Mouse (Mus musculus): ENCODE data around the gene Gm9803. TPM values are rescaled to one million over a fixed set of nuclear protein-coding genes. Genes with fewer than 3 reads are reported as not detected.

Gene Gm9803
- total RNA-seq, 2 experiments from 2014 or later = 6.8 to 8.8 TPM

DNA sequence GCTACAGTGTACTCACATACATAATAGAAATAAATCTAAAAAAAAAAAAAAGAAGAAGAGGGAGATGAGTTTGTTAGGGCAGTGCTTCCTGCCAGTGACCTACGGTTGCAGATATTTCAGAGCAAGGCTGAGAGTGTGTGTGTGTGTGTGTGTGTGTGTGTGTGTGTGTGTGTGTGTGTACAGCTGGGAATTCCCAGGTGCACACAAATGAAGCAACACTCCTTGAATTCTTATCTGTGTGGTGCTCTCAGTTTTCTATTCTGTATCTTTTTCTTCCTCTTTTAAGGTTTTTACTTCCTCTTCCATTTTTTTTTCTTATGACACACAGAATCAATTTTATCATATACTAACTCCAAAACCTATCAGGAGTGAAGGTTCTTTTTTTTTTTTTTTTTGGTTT lies 19.6 kb upstream of the Gm9803 start:
- intact Hi-C loops (cut with DNase I; ENCODE audit: low total_unique reads) = no loop called here
- DNase-seq = no peak

DNA sequence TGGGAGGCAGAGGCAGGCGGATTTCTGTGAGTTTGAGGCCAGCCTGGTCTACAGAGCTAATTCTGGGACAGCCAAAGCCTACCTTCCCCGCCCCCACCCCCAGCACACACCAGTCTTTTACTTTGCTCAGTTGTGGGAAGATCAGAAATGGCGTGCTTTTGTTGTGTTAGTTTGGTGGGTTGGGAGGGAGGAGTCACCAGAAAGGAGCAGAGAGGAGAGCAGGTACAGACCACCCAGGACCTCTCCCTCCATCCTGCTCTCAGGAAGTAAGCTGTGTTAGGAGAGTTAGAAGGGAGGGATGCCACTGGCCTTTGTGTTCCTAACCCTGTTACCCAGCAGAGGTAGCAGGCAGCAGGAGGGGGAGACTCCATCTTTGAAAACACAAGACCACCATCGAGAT lies 16.8 kb upstream of the Gm9803 start:
- intact Hi-C loops (cut with DNase I; ENCODE audit: low total_unique reads) = no loop called here
- no peak for DNase-seq

DNA sequence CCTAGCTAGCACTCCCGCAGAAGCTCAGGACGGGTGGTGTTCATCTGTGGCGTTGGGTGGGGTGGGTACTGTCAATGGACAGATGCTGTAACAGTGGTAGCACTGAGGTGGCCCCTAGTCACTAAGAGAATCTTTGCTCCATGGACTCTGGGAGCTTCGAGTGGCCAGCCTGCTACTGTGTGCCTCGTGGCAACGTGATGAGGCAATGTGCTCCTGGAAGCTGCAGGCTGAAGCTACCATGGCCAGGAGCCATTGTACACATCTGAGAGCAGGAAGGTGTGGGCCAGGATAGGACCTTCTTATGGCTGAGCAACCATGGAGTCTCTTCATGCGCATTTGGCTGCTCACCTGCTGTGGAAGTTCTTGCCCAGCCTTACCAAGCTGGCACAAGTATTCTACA lies 14.7 kb upstream of the Gm9803 start:
- intact Hi-C loops (cut with DNase I; ENCODE audit: low total_unique reads) = no loop called here
- DNase-seq = no peak

DNA sequence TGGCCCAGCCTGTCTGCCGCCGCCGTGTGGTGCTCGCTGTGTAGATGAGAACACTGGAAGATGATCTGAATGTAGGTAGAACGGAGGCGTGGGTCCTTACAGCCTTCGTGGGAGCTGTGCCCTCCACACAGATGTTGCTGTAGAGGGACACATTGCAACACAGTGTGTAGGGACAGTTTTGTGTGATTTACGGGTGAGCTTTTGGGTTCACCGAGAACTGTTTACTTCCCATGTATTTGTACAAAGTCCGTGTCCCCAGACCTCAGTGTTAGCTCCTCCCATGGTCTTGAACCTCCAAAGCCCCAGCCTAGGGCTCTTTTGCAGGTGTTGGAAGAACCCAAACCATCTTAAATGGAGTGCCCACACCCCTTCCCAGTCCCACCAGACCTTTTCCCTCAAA lies 10.9 kb upstream of the Gm9803 start:
- intact Hi-C loops (cut with DNase I; ENCODE audit: low total_unique reads) = no loop called here
- DNase-seq = no peak

DNA sequence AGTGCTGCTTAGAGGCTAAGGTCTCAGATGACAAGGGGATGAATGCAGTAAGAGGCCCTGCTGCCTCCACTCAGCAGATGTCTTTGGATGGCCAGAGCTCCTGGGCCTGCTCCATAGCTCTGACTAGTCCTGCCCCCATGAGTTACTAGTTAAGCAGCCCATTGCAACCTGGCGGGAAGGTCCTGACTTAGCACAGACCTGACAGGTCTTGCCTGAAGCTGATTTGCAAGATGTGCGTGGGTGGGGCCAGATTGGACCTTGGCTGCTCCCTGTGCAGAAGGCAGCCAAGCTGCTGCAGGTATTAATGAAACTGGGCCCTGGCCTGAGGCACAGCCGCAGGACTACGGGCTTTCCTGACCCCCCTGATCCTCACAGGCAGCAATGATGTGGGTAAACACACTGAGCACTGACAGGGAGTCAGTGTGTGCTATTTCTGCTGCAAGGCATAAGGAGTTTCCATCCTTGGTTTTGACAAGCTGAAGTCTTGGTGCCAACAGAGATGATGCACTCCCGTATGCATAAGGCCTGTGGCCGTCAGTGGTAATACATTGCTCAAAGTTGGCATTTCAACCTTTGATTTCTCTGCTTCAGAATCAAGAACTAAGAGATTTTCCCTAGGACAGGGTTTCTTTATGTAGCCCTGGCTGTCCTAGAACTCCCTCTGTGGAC lies 6.8 kb upstream of the Gm9803 start:
- no peak for DNase-seq
- intact Hi-C loops (cut with DNase I; ENCODE audit: low total_unique reads) = no loop called here

DNA sequence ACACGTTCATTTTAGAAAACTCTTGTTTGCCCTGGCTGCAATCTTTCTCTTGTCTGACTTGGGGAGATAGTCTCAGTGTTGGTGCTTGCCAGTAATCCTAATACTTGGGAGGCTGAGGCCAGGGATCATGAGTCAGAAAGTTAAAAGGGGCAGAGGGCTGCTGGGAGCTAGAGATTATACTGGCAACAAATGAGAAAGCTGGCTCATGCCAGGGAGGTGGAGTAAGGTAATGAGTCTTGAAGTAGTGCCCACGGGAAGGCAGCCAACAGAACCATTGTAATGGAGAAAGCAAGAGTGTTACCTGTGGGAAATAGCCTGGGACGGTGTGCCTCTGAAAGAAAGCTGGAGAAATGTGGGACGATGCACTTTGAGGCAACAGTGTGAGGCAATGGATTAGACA lies 6.0 kb upstream of the Gm9803 start:
- intact Hi-C loops (cut with DNase I; ENCODE audit: low total_unique reads) = no loop called here
- no peak for DNase-seq

DNA sequence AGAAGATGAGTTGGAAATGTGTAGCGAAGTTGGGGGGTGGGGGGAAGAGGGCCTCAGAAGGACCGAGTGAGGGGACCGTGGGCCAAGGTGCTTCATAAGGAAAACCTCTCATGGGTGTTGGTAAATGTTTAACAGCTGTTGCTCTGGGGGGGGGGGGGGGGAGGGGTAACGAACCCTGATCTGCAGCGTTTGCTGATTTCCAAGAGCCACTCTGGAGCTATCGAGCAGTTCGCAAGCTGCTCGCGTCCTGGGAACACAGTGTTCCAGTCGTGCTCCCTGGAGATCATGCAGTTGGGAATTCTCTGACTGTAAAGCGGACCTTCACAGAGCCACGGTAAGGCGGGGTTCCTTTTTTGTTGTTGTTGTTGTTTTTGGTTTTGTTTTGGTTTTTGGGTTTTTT lies 5.5 kb upstream of the Gm9803 start:
- intact Hi-C loops (cut with DNase I; ENCODE audit: low total_unique reads) = no loop called here
- DNase-seq = no peak

DNA sequence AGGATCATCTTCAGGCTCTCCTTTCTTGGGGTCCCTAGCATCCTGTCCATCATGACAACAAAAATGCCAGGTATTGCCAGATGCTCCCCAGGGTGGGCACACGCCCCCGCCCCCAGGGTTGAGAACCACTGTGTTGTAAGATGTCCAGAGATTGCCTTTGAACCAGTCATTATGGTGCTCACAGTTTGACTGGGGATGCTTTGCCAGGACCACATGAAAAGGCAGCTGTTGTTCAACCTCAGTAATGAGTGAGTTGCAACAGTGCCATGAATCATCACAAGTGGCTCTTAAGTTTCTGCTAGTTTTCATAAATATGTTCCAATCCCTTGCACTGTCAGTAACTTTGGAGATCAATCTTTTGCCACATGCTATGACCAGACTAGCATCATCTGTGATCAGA lies 3.9 kb upstream of the Gm9803 start:
- no peak for DNase-seq
- intact Hi-C loops (cut with DNase I; ENCODE audit: low total_unique reads) = no loop called here

DNA sequence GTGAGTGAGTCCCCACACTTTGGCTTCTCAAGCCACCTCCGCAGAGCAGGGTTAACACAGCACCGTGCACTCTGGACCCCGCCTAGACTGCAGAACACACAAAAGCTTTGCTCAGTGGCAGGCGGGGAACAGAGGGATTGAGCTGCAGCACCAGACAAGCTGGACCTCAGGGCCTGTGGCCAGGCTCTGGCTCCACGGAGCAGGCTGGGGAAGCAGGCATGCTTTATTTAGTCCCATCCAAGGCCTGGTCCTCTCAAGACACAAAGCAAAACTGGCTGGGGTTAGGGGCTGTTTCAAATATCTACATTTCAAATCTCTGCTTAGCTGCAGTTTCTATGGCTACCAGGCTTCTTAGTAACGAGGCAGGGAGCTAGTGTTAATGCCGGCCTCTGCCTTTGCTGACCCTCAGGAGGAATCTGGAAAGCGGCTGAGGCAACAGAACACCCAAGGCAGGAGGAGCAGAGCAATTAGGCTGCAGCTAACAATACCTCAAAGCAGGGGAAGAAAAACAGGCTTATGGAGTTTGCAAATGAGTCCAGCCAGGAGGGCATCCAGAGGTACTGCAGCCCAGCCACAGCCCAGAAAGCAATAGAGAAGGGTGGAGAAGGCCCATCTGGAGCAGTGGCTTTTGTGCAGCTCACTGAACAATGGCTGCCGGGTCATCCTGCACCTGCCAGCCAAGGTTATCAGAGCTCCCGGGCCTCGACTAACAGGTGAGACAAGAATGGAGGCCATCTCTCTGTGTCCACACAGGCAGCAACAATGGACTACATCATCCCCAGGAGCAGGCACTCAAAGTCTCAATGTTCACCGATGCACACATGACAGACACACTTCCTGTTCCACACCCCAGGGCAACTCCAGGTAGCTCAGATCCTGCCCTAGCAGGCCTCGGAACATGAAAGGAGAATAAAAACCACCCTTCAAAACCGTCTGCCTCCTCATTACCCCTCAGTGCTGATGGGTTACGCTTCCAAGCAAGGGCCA lies 3.7 kb downstream of the Gm9803 start:
- DNase-seq = no peak
- intact Hi-C loops (cut with DNase I; ENCODE audit: low total_unique reads) = no loop called here

DNA sequence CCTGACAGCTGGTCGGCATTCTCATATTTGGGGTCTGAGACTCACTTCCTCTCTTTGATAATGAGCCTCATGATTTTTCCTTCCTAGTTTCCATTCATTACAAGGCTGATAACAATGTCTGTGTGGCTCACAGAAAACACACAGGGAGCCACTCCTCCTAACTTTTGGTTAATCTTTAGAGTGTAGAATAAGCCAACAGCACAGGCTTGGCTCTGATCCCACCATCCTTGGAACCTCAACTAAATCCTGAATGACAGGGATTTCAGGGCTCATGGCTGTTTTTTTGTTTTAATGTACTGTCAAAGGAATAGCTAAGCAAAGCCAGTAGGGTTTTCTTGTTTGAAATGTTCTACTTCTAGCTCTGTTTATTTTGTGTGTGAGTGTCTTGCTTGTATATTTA lies 10.5 kb downstream of the Gm9803 start:
- intact Hi-C loops (cut with DNase I; ENCODE audit: low total_unique reads) = no loop called here
- DNase-seq = no peak

DNA sequence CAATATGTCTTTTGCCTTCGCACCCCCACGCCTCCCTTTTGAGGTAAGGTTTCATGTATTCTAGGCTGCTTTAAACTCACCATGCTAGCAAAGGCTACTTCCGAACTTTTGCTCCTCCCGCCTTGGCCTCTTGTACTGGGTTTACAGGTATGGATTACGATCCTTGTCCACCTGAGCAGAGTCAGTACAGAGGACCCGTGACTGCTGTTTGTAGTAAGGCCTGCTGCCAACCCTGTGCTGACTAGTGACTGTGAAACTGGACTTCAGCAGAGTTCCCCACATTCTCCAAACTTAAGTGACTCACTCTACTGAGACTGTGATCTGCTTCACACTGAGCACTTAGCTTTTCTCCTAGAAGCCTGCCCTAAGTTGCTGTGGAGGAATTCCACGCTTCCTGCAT lies 13.8 kb downstream of the Gm9803 start:
- intact Hi-C loops (cut with DNase I; ENCODE audit: low total_unique reads) = loop anchor here (5.0 kb wide), 1 partner anchor 60 kb away; the partner anchor contains the start of gene Bend3

DNA sequence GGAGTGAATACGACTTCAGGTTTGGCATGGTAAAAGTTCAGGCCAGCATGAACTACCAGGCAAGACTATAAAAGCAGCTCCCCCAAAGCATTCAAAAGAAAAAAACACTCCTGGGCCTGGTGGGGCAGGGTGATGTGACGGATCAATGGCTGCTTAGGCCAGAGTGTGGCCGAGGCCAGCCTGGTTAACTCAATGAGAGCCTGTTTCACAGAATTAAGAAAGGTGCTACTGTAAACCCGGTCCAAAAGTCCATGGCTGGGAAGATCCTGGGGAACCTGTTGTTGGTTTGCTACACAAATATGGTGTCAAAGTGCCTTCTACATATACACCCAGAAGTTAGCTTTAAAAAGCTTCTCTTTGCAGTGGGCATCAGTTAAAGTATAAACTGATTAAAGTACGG lies 14.9 kb downstream of the Gm9803 start:
- no peak for DNase-seq
- intact Hi-C loops (cut with DNase I; ENCODE audit: low total_unique reads) = loop anchor here (5.0 kb wide), 1 partner anchor 62 kb away; the partner anchor contains the start of gene Bend3

More for the DNA sequence above, 13.8 kb downstream of the Gm9803 start:
- DNase-seq = no peak

DNA sequence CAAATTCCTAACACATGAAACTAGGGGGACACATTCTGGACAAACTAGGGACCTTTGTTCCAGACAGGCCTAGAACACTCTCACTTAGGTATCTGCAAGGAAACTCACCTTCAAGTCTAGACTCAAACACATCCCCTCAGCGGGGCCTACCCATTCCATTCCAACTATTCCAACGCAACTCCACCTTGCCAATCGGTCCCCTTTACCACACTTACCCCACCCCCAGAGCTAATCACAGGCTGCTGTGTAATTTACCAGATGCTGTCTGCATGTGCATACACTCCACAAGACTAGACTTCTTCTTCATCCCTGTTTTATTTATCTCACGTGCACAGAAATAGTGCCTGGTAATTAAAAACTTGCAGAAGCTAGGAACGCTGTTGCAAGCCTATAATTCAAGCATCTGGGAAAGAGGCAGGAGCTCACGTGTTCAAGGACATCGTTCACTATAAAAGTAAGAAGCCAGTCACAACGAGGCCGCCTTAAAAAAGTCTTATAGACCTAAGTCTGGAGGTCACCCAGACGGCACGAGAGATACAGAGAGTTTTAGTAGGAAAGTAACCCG lies 15.9 kb downstream of the Gm9803 start:
- intact Hi-C loops (cut with DNase I; ENCODE audit: low total_unique reads) = loop anchor here (5.0 kb wide), 1 partner anchor 63 kb away; the partner anchor contains the start of gene Bend3
- no peak for DNase-seq

DNA sequence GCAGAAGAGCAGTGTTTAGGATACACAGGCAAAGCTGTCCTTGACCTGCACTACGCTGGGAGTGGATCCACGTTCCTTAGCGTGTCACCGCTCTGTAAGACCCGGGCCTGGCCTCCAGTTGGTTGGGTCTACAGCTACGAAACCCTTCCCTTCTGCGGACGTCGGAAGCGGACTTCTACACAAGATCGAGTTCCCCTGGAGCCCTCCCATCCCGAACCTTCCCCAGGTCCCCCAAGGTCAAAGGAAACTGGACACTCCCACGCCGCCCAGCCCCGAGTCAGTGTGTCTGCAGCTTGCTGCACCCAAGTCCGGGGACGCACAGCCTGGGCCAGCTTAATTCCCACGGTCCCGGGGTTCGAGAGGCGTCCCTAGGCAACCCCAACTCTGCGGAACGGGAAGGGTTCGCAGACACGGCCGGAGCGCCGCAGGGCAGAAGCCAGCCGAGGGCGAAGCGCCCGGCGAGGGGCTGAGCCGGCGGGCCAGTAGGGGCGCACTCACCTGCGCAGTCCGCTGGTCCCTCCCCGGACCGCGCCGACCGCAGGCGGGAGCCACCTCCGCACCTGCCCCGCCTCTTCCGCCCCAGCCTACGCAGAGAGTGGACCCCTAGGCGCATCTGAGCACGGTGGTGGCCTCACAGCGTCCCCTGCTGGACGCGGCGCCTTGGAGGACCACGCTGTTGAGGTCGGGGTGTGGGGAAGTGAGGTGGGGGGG lies 16.7 kb downstream of the Gm9803 start, which contains the start of gene 1700021F05Rik:
TSS of gene 1700021F05Rik (minus strand) at position 553 of the 711 bp plus-strand sequence.
- intact Hi-C loops (cut with DNase I; ENCODE audit: low total_unique reads) = no loop called here
- DNase-seq = peak; percentile 96

DNA sequence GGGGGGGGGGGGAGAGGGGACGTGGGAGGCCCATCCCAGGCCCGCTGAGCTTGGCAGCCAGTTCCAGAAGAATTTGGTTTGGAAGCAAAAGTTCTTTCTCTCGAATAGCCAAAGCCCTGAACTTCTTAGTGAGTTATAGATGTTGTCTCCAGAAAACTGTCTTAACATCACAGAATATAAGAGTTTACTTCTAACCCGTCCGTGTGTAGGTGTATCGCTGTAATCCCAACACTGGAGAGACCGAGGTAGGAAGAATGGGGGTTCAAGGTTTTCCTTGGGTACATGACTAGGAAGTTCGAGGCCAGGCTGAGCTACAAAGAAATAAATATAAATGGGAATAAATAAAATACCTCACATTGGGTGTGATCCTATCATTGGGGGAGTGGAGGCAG lies 17.3 kb downstream of the Gm9803 start:
- intact Hi-C loops (cut with DNase I; ENCODE audit: low total_unique reads) = no loop called here
- DNase-seq = no peak

DNA sequence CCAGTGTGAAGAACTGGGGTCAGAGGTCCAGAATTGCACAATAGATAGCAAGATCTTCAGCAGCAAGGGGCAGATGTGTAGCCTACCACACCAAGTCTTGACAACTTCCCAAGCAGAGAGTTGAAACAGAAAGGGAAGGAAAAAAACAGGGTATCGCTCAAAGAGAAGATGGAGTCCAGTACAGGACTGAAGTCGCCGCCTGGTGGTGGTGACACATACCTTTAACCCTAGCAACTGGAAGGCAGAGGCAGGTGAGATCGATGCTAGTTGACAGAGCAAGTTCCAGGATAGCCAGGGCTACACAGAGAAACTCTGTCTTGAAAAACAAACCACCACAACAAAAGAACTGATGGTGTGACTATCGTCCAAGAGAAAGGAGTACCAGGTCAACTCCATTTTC lies 25.5 kb downstream of the Gm9803 start:
- intact Hi-C loops (cut with DNase I; ENCODE audit: low total_unique reads) = no loop called here
- no peak for DNase-seq

DNA sequence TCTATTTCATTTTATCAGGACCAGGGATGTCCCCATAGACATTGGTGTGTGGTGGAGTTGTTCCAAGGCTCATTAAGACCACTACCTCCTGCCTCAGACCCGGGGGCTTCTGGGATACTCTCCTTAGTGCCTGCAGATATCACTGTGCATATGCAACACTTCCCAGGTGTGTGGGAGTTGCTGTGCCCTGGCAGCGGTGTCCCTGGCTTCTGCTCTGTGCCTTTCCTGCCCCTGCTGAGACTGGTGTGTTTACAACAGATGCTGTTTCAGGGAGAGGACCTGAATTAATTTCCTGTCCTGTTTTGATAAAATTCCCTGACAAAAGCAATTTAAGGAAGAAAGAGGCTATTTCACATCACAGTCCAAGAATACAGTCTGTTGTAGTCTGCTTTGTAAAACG lies 27.0 kb downstream of the Gm9803 start:
- no peak for DNase-seq
- intact Hi-C loops (cut with DNase I; ENCODE audit: low total_unique reads) = no loop called here

DNA sequence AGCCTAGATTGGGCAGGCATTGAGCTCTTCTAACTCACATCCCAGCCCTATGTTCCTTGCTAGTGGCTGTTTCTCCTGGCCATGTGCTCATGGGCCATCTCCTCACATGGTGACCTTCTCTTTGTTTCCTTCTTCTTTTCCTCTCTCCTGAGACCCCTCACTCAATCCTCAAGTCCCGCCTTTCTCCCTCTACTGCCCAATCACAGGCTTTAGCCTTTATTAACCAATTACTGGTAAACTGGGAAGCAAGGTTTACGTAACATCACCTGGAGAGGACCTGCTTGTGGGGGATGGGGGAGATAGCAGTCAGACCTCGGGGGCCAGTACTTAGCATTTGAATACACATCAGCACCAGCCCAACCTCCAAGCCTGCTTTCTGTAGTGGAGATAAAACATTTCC lies 27.5 kb downstream of the Gm9803 start:
- DNase-seq = no peak
- intact Hi-C loops (cut with DNase I; ENCODE audit: low total_unique reads) = no loop called here

DNA sequence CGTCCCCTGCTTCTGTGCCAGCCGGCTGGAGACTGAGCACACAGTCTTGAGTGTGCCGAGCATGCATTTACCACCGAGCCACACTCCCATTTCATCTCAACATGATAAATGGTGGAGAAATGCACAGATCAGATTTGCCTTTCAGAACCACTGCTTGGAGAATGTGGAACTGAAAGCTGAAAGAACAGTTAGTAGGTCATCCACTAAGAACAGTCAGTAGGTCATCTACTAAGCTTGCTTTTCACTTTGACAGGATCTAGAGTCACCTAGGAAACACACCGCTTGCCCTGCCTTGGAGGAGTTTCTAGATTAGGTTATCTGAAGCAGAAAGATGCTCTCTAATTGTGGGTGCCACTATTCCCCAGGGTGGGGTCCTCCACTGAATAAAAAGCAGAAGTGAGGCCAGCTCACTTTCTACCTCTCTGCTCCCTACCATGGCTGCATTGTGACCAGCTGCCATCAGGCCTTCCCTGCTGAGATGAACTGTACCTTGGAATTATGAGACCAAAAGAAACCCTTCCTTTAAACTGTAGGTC lies 33.8 kb downstream of the Gm9803 start:
- intact Hi-C loops (cut with DNase I; ENCODE audit: low total_unique reads) = no loop called here
- no peak for DNase-seq
